Mouse (Mus musculus) brain, adult 2 months (tissue): ENCODE measurements around the gene Cmah.

ENCODE experiments used
- DNase-seq: peaks from one replicate; pipeline ENCODE4 v3.0.0; 2011; ENCODE audit warnings: low read depth, low spot score

Cmah gene

DNA sequence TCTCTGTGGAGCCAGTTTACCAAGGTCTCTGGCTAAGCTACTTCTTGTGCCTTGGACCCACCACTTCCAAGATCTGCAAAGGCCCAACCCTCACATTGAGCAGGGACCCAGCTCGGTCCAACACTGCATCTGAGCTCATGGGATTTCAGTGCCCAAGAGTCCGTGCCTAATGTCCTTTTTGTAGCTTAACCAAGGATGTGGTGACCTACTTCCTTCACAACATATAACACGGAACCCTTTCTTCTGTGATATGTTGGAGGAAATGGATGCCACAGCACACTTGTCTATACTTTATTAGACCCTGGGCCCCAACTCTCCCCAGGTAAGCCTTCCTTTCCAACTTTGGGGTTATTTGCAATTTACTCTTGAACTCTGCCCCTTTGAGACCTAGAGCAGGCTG is 186.5 kb downstream of the Cmah start:
- no peak for DNase-seq

DNA sequence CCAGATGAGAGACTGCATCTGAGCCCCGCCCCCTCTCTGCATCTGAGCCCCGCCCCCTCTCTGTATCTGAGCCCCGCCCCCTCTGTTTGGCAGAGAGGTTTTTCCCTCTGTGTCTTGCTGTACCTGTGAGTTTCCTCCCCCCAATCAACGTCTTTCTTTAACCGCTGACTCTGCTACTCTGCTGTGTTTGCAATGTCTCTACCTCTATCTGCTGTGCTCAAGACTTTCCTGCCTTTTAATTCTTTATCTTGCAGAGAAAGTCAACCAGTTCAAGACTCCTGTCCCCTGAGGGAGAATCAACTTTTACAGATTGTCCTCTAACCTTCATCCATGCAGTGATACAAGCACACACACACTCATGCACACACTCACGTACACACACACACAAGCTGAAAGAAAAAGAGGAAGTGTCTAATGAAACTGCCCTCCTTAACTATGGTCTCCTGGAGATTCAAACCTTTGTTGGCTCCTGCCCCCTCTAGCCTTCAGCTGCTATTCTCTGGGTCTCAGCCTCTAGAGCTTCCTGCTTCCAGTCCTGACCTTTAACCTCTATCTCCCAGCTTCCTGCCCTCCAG is 188.0 kb downstream of the Cmah start:
- DNase-seq: no peak

DNA sequence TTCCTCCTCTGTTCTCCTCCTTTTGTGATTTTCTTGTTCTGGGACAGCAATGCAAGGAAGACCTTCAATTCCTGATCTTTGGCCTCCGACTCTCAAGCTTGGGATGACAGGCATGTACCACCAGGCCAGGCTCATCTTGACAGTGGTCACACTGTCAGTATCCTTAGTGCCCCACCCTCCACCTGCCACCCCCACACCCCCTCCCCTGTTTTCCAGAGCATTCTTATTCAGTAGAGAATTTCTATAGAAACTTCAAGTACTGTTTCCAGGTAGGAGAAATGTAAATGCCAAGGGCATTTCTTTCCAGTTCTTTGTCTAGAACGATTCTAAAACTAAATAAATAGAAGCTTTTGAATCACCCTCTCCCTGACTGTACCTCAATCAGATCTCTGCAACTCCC is 190.6 kb downstream of the Cmah start:
- no peak for DNase-seq

DNA sequence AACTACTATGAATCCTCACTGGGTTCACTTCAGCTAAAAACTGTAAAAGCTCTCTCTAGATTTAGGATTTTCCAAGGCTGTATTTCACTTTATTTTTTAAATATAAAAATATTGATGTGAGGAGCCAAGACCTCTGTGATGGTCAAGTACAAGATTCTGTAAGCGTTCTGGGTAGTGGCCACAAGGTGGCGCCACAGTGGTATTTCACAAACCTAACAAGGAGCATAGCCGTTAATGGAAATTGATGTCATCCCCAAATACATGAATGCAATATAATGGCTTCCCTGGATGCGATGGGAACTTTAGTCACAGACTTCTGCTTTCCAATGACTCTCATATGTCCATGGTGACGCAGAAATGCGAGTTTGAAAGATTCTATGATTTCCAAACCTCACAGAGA is 191.7 kb downstream of the Cmah start:
- peak; percentile 74 for DNase-seq

DNA sequence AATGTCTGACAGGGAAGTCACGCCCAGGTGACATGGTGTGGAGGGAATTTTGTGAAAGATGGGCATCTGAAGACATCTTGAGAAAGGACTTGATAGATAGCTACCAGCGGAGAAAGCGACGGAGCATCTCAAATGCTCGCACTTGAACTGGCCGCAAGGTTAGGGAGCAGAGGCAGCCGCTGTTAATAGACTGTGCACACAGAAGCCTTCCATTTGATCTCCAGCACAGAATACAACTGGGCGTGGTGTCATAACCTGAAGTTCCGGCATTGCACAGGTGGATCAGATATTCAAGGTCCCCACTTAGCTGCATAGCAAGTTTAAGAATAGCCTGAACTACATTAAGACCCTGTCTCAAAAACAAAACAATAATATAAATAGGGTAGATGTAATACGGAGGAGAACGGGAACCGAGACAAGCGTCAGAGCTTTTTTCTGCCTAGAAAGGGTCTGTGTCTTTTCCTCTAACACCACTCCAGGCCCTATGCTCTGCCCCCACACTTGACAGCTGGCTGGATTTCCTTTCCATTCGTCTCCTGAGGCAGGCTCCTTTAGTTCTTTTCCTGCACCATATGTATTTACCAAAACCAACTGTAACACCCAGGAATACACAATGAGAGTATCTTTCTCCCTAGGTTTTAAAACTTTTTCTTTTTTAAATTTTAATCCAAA is 192.9 kb downstream of the Cmah start:
- peak; percentile 43 for DNase-seq

DNA sequence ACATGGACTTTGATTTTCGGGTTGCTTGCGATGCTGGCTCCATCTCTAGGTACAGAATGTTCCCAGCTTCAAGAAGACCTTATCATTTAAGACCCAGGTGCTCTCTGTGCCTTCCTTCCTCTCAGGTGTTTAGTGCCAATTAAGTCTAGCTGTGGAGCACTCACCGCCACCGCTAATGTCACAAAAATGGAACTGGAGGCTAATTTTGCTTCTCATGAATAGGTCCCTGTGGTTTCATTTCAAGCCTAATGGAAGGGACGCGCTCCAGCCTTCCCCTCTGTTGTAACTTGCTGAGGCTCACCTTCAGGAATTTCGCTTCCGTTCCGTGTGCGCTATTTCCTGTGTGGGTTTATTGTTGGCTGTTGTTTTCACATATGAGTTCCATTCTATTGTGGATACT is 193.6 kb downstream of the Cmah start:
- peak; percentile 37 for DNase-seq

DNA sequence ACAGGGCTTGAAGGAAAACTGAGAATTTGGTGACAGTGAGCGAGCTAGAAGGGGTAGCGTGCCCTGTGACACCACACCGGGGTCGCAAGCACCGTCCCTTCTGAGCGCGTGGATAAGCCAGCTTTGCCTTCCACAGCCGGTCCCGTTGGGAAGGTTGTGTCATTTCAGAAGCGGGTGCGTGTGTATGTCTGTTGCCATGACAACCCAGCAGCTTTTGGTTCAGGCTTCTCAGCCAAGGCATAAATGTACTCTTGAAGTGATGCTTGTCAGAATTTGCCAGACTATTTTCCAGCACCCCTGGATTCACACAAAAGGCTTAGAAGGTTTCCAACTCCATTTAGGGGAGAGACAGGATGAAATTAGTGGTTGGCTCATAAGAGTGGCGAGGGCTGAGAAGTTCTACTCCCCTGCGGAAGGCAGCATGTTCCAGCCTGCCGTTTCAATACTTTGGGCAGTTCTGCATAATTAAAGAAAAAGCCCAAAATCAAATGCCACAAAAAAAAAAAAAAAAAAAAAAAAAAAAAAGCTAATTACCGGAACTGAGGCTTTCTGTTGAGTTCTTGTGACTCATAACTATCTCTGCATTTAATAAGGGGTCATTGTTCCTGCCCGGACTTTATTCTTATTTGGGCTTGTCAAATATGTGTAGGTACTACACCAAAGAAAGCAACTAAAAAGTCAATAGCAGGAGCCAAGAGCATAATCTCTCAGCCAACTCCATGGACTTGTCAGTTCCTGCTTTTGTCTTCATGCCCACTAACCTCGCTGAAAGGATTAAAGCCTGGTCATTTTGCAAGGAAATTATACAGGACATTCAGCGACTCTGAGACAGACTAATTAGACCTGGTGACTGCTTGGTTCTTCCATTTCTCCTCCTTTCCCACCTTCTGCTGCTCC is 194.5 kb downstream of the Cmah start:
- peak; percentile 94 for DNase-seq

DNA sequence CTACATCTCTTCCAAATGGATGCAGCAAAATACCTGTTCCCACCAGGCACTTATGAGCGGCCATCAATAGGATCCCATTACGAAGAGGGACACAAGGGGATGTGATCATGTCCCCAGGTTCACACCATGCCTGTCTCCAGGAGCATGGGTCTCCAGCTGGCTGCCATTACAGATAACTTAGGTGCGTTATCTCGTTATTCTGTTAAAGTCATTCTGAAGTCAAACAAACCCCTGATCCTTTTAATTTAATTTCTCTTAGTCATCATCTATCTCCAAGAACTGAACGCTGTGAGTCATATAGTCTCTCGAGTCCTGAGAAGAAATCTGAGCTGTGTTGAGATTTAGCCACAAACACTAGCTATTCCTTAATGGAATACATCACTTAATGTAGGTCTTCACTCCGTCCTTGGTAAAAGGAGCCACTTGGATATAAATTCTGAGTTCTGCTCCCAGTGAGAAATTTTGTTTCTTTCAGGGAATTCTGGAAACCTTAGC is 195.2 kb downstream of the Cmah start:
- DNase-seq: peak; percentile 31

DNA sequence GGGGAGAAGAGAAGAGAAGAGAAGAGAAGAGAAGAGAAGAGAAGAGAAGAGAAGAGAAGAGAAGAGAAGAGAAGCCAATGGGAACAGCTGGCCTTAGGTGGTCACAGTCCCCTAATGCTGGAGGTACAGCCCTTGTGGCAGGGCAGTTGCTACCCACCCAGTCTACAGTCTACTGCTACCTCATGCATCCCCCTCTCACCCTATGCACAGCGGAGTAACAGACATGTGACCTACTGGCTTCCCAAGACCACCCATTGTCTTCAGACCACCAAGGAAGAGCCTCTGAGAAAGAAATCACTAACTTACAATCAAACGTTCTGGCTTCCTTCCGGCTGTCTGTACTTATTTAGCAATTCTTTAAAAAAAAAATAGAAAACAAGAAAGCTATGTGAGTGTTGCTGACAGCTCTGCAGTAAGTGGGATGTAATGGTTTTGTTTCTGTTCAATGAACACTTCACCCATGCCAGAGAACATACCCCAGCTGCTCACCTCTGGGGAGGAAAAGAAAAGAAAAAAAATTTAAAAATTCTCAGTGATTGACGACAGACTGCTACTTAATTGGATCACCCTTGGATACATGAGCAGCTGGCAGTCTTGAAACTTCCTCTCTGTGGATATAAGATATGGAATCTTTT is 196.5 kb downstream of the Cmah start:
- no peak for DNase-seq

DNA sequence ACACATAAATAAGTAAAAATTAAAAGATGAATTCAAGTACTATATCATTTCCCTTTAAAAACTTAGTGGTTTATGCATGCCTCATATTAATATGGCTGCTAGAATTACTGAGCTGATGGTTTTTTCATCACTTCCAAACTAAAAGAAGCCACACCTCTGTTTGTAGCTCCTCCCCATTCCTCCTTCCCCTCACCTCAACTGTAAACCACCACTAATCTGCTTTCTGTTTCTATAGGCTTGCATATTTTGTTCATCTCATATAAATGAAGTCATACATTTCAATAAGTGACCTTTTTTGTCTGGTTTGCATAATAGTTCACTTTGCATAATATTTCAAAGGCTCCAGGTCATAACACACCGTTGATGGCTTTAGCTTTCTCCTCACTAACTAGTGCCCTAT is 197.3 kb downstream of the Cmah start:
- no peak for DNase-seq

DNA sequence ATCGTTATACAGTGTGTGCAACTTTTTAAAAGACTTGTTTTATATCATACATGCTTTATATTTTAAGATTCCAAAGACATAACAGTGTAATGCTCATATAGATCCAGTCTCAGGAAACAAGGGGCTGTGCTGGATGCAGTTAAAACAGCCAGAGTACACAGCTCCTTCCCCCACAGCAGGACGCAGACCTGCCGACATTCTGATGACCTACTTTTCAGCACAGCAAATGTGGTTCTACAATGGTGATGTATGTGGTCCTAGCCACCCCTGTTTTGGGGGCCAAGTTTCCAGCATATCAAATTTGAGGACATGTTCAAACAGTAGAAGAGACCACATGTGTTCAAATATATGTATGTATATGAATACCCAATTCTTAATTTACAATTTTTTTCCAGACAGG is 198.3 kb downstream of the Cmah start:
- no peak for DNase-seq

DNA sequence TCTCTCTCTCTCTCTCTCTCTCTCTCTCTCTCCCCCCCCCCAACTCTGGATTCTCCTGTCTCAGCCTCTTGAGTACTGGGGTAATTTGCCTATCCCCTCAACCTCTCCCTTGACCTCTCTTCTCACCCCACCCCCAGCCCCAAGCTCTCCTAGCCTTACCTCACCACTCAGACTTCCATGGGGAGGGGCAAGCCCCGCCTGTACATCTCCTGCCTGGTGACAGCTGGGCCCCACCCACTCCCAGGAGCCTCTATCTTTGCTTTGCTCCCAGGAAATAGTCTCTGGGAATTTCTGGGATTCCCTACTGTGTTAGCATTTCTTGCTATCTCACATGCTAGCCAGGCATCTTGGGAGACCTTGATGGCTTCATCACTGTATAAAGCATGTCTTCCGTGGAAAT is 199.7 kb downstream of the Cmah start:
- DNase-seq: no peak
